Mouse (Mus musculus) limb, embryonic 14.5 days (tissue): ENCODE results near the gene Col4a1. TPM values are rescaled to one million over a fixed set of nuclear protein-coding genes. Genes with fewer than 3 reads are reported as not detected.

Experiments used
- ATAC-seq: fragments of 200-750 bp; cut with Nextera tagmentation; 2 replicates; pipeline ENCODE4 v1.8.0; 2017; ENCODE audit warnings: low read depth, moderate number of reproducible peaks, moderate TSS enrichment; ENCODE audit not compliant: low FRiP score
- DNase-seq: peaks from one replicate; pipeline ENCODE4 v3.0.0-alpha.2; 2015; ENCODE audit warnings: low spot score
- H3K27ac ChIP-seq: fragments of 300-500 bp; sonication (generic); replicated peaks from 2 replicates; pipeline ENCODE4 v1.5.1; 2014; ENCODE audit warnings: low read depth, mild to moderate bottlenecking, low read length, moderate library complexity, mixed read lengths
- H3K27me3 ChIP-seq: fragments of 300-500 bp; sonication (generic); 2 replicates; pipeline ENCODE4 v1.6.1; 2014; ENCODE audit warnings: low read length, mixed read lengths; ENCODE audit not compliant: control insufficient read depth, insufficient read depth
- H3K36me3 ChIP-seq: fragments of 300-500 bp; sonication (generic); 2 replicates; pipeline ENCODE4 v1.6.1; 2014; ENCODE audit warnings: mild to moderate bottlenecking, low read length, moderate library complexity, mixed read lengths; ENCODE audit not compliant: control insufficient read depth, insufficient read depth
- H3K4me1 ChIP-seq: fragments of 300-500 bp; sonication (generic); 2 replicates; pipeline ENCODE4 v1.6.1; 2014; ENCODE audit warnings: antibody characterized with exemption, low read length, mixed read lengths; ENCODE audit not compliant: control insufficient read depth, insufficient read depth
- H3K4me2 ChIP-seq: fragments of 300-500 bp; sonication (generic); replicated peaks from 2 replicates; pipeline ENCODE4 v1.6.1; 2014; ENCODE audit warnings: low read depth, mild to moderate bottlenecking, low read length, moderate library complexity; ENCODE audit not compliant: severe bottlenecking
- H3K4me3 ChIP-seq: fragments of 300-500 bp; sonication (generic); replicated peaks from 2 replicates; pipeline ENCODE4 v1.5.1; 2014; ENCODE audit warnings: low read length
- H3K9ac ChIP-seq: fragments of 300-500 bp; sonication (generic); 2 replicates; pipeline ENCODE4 v1.6.1; 2014; ENCODE audit warnings: mild to moderate bottlenecking, low read depth, low read length, moderate library complexity; ENCODE audit not compliant: severe bottlenecking
- H3K9me3 ChIP-seq: fragments of 300-500 bp; sonication (generic); 2 replicates; pipeline ENCODE4 v1.6.1; 2016; ENCODE audit warnings: low read length; ENCODE audit not compliant: control insufficient read depth
- POLR2A ChIP-seq: fragments of 200-500 bp; IDR thresholded peaks from 2 replicates; pipeline ENCODE4 v1.8.0; 2012; ENCODE audit warnings: inconsistent platforms, mild to moderate bottlenecking, moderate library complexity, borderline replicate concordance; ENCODE audit not compliant: insufficient read depth, insufficient read length; ENCODE audit errors: extremely low read depth
- WGBS: fragments of 180-500 bp; shearing (Covaris S2); extraction: QIAGEN DNeasy Blood & Tissue Kit; methylation state at CpG from one replicate; pipeline ENCODE4 v1.1.7; 2014; 5-methylcytosine and 5-hydroxymethylcytosine counted together
- polyA plus RNA-seq, 2 experiments: library from polyadenylated mRNA; depleted of rRNA in 1 of 2; stranded (reverse) in 1 of 2; unstranded in 1 of 2; fragments of >200 nt; fragmentation: Nextera tagmentation in 1 of 2; extraction: Ambion mirVana in 1 of 2; gene quantifications; 2 replicates each; pipeline versions ENCODE4 v1.2.1 to v1.2.3; 2012 to 2014

The Col4a1 gene
- polyA plus RNA-seq, 2 experiments = 215 to 225 TPM

- Histone ChIP-seq H3K4me2 (no peak overlapping the region), H3K4me3 (no peak overlapping the region), H3K36me3 (no peaks in the 10 kb centered on the region), H3K27ac (no peak overlapping the region), H3K27me3 (no peaks in the 10 kb centered on the region), H3K9me3 (no peaks in the 10 kb centered on the region), H3K4me1 (peaks cover 25% of the 10 kb centered on the region), H3K9ac (no peak overlapping the region)
- no peak for TF ChIP-seq POLR2A
- ATAC-seq (no peak), DNase-seq (no peak)
- 90% methylated on average over 7 of the region's 7 CpGs for WGBS
These were observed 38.2 kb downstream of the Col4a1 start for GRCm38 (mm10) chr8:11274415-11274814.

GRCm38 (mm10) chr8:11273506-11274158 is 39.0 kb downstream of the Col4a1 start:
- peak; percentile 60 for DNase-seq

GRCm38 (mm10) chr8:11272205-11272604 is 40.4 kb downstream of the Col4a1 start:
- no peaks in the 10 kb centered on the region for H3K36me3 ChIP-seq
- no peak overlapping the region for H3K27ac ChIP-seq
- no peak overlapping the region for H3K4me2 ChIP-seq
- H3K9me3 ChIP-seq = no peaks in the 10 kb centered on the region
- ATAC-seq (no peak), DNase-seq (no peak)
- no peaks in the 10 kb centered on the region for H3K27me3 ChIP-seq
- WGBS = 86% methylated on average over 6 of the region's 6 CpGs
- H3K4me3 ChIP-seq = no peak overlapping the region
- no peak for TF ChIP-seq POLR2A
- no peak overlapping the region for H3K9ac ChIP-seq
- peaks cover 11% of the 10 kb centered on the region for H3K4me1 ChIP-seq

More at GRCm38 (mm10) chr8:11273506-11274158, 39.0 kb downstream of the Col4a1 start:
- H3K27ac ChIP-seq = no peak overlapping the region
- H3K36me3 ChIP-seq = no peaks in the 10 kb centered on the region
- H3K9me3 ChIP-seq = no peaks in the 10 kb centered on the region
- H3K9ac ChIP-seq = no peak overlapping the region
- H3K4me1 ChIP-seq = peaks cover 19% of the 10 kb centered on the region
- no peak overlapping the region for H3K4me3 ChIP-seq
- no peak overlapping the region for H3K4me2 ChIP-seq
- WGBS = 69% methylated on average over 15 of the region's 15 CpGs
- no peaks in the 10 kb centered on the region for H3K27me3 ChIP-seq
- no peak for TF ChIP-seq POLR2A
- 0 out of 2 replicates have a peak, but pooled peaks have one; percentile 39 for ATAC-seq

DNA sequence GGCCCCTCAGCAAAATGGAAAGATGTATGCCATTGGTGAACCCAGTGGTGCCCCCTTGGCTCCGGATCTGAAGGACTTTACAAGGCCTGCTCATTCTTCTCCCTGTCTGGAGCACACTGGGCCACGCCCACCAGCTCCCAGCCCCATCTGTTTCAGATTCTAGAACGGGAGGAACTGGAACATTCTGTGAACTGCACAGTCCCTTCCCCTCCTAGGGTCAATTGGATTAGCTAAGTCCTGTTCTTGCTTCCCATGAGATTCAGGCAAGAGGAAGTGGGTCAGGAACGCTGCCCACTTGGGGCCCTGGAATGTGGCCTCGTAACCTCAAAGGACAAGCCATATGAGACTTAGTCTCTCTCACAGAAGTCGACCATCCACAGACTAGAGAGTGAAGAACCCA is 41.8 kb downstream of the Col4a1 start:
- H3K36me3 ChIP-seq = no peaks in the 10 kb centered on the region
- H3K4me1 ChIP-seq = peaks cover 9% of the 10 kb centered on the region
- no peak overlapping the region for H3K4me2 ChIP-seq
- no peaks in the 10 kb centered on the region for H3K27me3 ChIP-seq
- H3K9ac ChIP-seq = no peak overlapping the region
- no peak for ATAC-seq
- 56% methylated on average over 6 of the region's 6 CpGs for WGBS
- no peak for DNase-seq
- TF ChIP-seq POLR2A = no peak
- H3K4me3 ChIP-seq = no peak overlapping the region
- no peaks in the 10 kb centered on the region for H3K9me3 ChIP-seq
- H3K27ac ChIP-seq = no peak overlapping the region

DNA sequence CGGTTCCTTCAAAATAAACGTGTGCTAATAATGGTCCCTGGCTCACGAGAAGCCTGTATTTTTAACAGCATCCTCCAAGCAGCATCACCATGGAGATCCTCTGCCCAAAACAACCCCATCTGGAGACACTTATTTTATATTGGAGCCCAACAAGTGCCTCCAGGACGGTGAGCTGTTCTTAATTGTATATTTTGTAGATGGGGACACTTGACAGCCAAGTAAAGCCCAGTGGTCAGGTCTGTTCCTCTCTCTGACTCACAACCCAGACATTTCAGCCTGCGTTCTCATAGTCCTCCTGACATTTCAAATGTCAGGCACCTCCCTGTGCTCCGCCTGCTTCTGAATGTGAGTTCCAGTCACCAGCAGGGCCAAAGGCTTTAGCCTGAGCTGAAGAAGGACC is 43.9 kb downstream of the Col4a1 start:
- Histone ChIP-seq H3K4me3 (no peak overlapping the region), H3K4me1 (peaks cover 11% of the 10 kb centered on the region), H3K27ac (no peak overlapping the region), H3K4me2 (no peak overlapping the region), H3K36me3 (no peaks in the 10 kb centered on the region), H3K9ac (no peak overlapping the region), H3K27me3 (no peaks in the 10 kb centered on the region), H3K9me3 (no peaks in the 10 kb centered on the region)
- ATAC-seq = peak; percentile 75
- no peak for TF ChIP-seq POLR2A
- peak; percentile 37 for DNase-seq
- WGBS = 34% methylated on average over 6 of the region's 6 CpGs

DNA sequence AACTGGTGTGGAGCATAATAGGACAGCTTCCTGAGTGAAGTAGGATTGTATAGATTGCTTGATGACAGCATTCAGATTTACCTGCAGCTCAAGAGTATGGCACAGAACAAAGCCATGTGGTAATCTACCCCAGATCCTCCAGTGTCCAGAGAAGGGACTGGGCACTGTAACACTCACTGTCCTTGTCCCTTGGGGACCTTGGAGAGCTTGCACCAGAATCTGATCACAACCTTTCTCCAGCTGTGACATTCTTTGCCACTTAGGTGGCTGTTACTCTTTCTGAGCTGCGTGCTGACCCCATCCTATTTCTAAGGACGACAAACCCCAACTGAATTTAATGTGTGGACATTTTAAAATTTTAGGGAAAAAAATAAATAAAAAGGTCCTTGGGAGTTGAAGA is 46.2 kb downstream of the Col4a1 start:
- Histone ChIP-seq H3K27ac (no peak overlapping the region), H3K4me3 (no peak overlapping the region), H3K36me3 (no peaks in the 10 kb centered on the region), H3K9ac (no peak overlapping the region), H3K27me3 (no peaks in the 10 kb centered on the region), H3K4me2 (no peak overlapping the region), H3K9me3 (no peaks in the 10 kb centered on the region), H3K4me1 (peaks cover 17% of the 10 kb centered on the region)
- DNase-seq = no peak
- no peak for TF ChIP-seq POLR2A
- 89% methylated on average over 2 of the region's 2 CpGs for WGBS
- no peak for ATAC-seq
